Mouse (Mus musculus): ENCODE results near the gene Gm42791.
A peak's percentile ranks its signal among the peaks of the same experiment; 100 is the strongest.

Gene Gm42791

DNA sequence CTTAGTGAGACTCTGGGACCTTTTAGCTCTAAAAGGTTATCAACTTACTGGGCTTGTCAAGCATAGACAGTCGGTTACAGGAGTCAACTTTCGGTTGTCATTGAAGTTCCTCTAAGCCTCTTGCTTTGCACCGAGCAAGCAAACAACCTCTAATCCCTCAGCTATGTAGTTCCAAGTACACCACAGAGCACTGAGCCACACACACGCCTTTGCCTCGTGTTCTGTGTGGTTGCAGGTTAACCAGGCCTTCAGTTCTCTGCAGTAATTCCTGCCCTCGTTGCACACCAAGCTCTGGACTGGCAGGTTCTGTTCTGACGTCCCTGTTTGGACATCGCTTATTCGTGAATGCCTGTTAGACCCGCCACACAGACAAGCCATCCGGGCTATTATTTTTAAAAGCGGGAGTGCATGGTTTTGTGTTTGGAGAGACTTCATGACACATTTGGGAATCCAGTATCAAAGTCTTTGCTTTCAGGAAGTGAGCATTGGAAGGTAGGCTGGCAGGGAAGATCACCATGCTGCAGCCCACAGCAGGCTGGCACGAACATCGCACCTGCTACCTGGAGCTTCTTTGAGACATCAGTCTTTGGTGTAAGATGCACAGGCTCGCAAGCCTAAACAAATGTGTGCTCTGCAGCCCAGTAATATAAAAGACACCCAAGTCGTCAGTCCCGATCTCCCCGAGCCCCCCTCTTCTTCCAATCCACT lies 16.3 kb downstream of the Gm42791 start:
- no peak for DNase-seq (ENCODE audit: low read depth, low spot score)

- peak; percentile 43 for DNase-seq (ENCODE audit: low read depth, low spot score)
These were observed 17.1 kb downstream of the Gm42791 start for GRCm38 (mm10) chr5:148977698-148978457.

- no peak for DNase-seq (ENCODE audit: low read depth, low spot score)
These were observed 18.1 kb downstream of the Gm42791 start for GRCm38 (mm10) chr5:148976876-148977275.

DNA sequence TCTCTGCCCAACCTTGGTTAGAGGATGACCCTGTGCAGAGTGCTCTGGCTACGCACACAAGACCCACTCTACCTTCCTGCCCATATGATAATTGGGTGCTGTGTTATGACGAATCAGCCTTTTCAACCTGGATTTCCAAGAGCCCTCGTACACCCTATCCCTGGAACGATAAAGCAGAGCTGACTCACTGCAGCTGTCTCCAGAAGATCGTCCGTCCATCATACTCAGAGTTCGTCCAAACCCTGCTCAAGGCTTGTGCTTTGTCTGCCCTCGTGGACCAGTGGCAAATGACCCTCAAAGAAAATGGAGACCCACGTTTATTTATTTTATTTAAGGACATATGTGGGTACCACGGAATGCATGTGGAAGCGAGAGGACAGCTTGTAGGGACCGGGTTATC lies 19.9 kb downstream of the Gm42791 start:
- DNase-seq (ENCODE audit: low read depth, low spot score), result no peak

DNA sequence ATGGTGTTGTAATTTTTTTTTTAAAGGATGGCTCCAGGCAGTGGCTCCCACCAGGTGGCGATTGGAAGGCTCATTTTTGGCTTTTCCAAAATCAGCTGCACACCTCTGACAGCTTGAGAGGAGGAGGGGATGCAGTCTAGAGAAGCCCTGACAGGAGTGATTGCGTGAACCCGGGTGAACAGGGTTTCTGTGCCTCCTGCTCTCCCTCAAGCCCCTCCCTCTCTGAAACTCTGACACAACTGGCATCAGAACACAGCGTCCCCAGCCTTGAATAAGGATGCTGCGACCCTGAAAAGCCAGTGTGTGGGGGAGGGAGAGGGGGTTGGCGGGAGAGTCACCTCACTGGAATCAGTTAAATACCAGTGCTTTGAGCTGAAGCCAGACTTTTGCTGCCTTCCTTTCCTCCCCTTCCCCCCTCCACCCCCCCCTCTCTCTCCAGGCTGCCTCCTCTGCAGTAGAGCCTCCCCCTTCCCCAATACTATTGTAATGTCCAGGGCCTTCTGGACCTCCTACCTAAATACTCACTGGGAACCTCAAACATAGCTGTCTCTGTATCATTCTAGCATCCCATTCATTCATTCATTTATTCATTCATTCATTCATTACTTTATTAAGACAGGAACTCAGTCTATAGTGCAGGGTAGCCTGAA lies 21.8 kb downstream of the Gm42791 start:
- DNase-seq (ENCODE audit: low read depth, low spot score), result no peak

DNA sequence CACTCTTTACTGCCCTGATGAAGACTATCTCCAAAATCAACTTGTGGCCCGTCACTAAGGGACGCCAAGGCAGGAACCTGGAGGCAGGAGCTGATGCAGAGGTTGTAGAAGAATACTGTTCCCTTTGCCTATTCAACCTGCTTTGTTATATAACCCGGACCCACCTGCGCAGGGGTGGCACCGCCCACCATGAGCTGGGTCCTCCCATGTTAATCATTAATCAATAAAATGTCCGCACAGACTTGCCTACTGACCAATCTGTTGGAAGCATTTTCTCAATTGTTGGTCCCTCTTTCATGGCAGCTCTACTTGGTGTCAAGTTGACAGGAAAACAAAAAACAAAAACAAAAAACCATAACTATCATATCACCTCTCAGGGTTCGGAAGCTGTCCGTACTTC lies 22.8 kb downstream of the Gm42791 start:
- DNase-seq (ENCODE audit: low read depth, low spot score), result no peak

DNA sequence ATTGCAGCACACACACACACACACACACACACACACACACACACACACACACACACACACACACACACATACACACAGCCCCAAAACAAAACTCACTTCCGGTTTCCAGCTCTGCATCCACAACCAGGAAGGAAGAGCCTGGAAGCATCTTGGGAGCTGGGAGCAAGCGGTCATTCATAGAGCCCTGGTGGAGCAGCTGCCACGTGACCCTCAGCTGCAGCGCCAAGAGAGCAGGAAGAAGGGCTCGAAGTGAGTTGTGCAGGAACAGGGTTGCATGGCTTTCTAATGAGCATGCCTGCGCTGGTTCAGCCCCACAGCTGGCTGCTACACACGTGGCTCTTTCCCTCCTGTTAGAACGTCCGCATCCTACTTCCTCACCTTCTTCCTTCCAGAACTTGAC lies 25.3 kb downstream of the Gm42791 start:
- no peak for DNase-seq (ENCODE audit: low read depth, low spot score)

DNA sequence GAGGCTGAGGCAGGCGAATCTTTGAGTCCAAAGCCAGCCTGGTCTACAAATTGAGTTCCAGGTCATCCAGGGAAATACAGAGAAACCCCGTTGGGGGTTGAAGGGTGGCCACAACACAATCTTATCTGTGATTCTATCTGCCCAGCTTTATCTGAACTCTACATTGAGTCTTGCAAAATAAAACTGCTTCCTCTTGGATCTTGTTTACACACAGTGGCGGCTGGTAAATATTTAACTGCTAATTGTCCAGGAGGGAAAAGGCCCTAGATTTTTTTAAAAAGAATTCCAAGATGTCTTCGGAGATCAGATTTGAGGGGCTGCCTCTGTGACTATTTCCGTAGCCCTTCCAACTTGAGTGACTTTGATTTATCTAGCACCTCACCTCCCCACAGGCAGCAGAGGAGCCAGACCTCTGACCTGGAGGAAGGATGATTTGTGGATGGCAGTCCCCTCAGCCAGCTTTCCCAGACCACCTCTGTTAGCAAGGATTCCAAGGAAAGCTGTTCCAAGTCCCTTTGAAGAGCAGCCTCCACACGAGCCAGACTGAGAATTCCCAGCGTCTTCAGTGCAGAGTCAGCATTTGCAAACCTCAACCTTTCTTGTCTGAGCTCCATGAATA lies 25.9 kb downstream of the Gm42791 start:
- no peak for DNase-seq (ENCODE audit: low read depth, low spot score)

- DNase-seq (ENCODE audit: low read depth, low spot score), result no peak
These were observed 26.8 kb downstream of the Gm42791 start for GRCm38 (mm10) chr5:148968179-148968578.

DNA sequence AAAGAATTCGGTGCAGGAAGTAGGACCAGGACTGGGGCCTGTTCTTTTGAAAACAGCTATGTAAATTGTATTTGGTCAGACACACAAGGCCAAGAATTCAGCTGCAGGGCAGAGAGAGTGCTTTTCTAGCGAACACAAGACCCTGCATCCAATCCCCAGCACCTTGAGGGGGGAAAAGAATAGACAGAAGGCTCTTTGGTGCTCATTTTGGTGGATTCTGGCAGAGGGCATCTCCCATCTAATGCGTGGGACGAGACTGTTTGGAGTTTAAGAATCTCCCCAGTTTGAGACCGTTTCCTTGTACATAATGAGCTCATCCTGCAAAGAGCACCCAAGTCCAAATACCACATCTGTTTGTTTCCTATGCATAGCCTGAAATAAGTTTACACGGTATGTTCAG lies 28.6 kb downstream of the Gm42791 start:
- DNase-seq (ENCODE audit: low read depth, low spot score), result no peak

DNA sequence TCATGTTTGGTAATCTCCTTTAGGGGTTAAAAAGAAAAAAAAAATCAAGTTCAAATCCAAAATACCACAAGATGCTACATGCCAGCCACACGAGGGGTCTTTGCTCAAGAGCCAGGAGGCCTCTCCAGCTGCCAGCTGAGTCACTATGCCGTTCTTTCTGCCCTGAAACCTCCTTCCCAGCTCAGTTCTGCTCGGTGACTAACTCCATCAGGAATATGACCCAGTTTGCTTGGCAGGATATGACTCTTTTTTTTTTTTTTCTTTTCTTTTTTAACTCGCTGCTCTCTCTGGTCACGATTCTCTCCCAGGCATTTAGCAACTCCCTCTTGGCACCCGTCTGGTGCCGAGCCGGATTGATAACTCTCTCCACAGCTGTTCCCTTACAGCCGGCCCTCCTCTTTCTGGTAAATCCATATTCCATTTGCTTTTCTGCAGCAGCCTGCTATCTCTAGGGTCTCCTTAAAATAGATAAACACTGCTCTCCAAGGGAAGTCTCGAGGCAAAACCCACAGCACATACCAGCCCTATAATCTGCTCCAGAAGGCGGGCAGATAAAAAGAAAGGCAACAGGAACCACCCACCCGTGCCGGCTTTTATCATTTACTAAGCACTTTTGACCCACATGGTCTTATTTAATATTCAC lies 29.1 kb downstream of the Gm42791 start:
- no peak for DNase-seq (ENCODE audit: low read depth, low spot score)

GRCm38 (mm10) chr5:148965089-148965591 lies 29.8 kb downstream of the Gm42791 start:
- DNase-seq (ENCODE audit: low read depth, low spot score), result no peak

DNA sequence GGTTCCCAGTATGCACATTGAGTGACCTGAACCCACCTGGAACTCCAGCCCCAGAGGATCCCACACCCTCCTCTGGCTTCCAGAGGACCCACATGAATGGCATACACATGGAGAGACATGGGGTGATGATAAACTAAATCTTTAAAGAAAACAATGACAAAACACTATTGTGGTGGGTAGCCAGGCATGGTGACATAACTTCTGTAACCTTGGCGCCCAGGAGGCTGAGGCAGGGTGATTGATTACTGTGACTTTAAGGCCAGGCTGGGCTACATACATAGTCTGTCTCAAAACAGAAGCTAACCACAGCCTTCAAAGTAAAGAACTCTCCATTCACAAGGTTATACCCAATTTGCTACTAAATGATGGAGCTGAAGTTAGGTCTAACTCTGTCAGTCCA lies 30.7 kb downstream of the Gm42791 start:
- DNase-seq (ENCODE audit: low read depth, low spot score), result no peak

GRCm38 (mm10) chr5:148960211-148960610 lies 34.7 kb downstream of the Gm42791 start:
- no peak for DNase-seq (ENCODE audit: low read depth, low spot score)

DNA sequence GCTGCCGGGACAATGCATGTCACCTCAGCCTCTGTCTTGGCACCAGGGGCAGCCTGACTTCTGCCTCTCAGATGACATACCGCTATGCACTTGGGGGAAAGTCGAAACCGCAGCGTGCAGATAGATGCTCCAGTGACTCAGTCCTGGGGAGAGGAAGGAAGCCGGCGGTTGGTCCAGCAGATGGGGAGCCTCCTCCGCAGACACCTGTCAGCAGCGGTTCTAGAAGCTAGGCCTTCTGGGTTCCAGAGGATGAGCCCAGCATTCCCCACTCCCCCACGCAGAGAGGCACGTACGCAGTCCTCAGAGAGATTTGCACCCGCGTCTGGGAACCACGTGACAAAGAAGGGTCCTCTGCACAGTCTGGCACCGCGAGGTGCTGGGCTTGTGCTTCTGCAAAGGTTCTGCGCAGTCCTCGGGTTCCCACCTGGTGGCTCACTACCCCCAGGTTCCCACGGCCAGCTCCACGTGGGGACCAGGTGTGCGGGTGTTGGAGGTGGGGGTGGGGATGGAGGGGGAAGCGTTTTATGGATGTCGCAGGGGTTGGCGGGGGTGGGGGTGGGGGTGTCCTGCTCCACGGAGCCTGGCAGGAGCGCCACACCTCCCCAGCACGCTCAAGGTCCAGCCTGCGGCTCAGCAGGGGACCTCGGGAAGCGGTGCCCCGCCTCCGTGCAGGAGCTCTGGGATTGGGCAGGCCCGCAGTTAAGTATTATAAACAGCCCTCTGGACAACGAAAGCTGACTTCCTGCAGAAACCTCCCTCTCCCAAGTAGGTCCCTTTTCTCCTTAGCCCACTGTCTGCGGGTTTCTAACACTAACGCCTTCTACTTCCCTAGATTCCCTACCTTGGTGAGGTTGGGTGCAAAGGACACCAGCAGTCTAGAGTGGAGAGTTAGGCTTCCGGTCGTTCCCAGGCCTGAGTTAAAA lies 35.6 kb downstream of the Gm42791 start:
- no peak for DNase-seq (ENCODE audit: low read depth, low spot score)

DNA sequence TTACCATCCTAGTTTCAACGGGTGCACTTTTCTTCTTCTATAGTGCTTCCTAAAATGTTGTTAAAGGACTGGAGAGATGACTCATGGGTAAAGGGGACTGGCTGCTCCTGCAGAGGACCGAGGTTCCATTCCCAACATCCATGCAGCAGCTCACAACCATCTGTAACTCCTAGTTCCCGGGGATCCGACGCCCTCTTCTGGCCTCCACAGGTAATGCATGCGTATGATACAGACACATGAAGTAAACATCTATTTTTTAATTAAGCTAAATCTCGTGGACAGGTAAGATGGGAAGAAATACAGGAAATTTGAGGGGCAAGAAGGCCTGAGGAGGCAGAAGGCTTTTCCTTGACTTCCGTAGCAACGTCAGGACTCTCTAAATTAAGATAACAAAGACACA lies 36.6 kb downstream of the Gm42791 start:
- DNase-seq (ENCODE audit: low read depth, low spot score), result no peak

DNA sequence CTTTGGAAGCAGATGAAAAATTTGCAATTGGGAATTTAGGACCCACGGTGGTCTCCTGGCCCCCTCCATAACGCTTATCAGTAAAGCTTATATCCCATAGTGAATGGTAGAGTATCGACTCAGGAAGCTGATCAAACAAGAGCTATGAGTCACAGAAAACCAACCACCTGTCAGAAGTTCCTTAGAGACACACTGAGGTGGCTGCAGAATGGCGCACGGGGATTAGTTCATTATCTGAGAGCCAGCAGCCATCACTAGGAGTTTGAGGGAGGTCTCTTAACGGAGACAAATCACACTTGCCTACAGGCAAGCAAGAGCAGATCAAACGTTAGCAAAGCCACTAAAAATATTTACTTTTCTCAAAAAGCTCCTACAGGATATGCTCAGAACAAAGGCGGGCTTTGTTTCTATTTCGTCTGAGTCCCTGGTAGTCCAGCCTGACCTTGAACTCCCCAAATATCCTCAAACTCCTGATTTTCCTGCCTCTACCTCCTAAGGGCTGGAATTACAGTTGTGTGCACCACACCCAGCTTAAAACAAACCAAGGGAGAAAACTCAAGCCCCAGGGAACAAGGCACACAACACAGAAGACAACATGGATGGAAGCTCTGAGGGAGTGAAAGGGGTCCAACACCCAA lies 37.9 kb downstream of the Gm42791 start:
- no peak for DNase-seq (ENCODE audit: low read depth, low spot score)

- DNase-seq (ENCODE audit: low read depth, low spot score), result no peak
These were observed 38.9 kb downstream of the Gm42791 start for GRCm38 (mm10) chr5:148956091-148956490.

- DNase-seq (ENCODE audit: low read depth, low spot score), result no peak
These were observed 39.4 kb downstream of the Gm42791 start for GRCm38 (mm10) chr5:148955575-148955974.

Data from mesoderm, embryonic 11.5 days (tissue).